Mouse (Mus musculus): Measurements from ENCODE around the gene Rtl8a. TPM values are rescaled to one million over a fixed set of nuclear protein-coding genes. Genes with fewer than 3 reads are reported as not detected.

Gene Rtl8a
- 33.9 TPM for polyA plus RNA-seq (2017; shearing (Covaris generic))

DNA sequence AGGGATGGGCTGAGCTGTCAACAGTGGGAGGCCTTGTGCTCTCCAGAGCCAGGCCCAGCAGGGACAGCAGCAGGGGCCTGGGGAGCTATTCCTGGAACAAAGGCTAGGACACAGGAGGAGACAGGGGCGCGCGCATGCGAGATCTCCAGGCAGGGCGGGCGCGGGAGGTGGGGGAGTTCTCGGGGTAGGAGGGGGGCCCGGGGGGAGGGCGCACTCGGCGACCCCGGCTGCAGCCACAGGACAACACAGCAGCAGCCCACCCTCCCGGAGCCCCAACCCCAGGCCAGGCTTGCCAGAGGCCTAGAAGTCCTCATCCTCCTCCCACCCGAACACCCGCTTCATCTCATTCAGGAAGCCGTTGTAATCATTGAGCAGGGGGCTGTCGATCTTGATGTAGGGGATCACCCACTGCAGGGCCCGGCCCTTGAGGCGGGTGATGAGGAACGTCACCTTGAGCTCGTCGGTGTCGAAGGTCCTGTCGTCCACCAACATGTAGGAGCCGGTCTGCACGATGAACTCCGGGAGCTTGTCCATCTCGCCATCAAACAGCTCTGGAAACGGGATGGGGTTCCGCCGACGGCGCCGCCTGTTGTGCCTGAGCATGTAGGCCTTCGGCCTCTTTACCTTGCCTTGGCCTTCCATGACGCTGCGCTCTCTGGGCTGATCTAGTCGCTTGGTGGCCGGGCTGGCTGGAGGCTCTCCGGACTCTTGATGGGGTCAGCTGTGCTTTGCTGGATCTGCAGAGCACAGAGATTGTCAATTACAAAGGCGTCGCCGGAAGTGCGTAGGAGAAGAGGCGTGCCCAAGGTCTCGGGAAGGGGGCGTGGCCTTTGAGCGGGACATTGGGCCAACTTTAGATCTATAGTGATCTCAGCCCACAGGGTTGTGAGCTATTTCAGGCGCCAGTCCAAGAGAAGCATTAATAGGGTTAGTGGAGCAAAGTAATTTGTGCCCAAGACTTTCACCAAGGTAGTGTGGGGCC lies at the start of gene Rtl8a:
Rtl8a (minus strand) TSS at position 703 of the 982 bp plus-strand sequence.

DNA sequence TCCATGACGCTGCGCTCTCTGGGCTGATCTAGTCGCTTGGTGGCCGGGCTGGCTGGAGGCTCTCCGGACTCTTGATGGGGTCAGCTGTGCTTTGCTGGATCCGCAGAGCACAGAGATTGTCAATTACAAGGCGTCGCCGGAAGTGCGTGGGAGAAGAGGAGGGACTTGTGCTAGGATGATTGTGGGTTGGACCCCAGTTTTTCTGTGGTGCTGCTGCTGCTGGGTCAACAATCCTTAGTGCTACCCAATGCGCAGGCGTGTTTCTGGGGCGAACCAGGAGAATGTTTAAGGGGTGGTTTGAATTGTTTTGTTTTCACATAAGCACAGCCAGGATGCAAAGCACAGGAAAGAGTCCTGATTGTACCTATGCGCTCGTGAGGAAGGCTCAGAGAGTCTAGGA lies 26.8 kb upstream of the Rtl8a start, which contains the start of gene Rtl8b:
Rtl8b (minus strand) TSS at position 115 of the 400 bp plus-strand sequence.

DNA sequence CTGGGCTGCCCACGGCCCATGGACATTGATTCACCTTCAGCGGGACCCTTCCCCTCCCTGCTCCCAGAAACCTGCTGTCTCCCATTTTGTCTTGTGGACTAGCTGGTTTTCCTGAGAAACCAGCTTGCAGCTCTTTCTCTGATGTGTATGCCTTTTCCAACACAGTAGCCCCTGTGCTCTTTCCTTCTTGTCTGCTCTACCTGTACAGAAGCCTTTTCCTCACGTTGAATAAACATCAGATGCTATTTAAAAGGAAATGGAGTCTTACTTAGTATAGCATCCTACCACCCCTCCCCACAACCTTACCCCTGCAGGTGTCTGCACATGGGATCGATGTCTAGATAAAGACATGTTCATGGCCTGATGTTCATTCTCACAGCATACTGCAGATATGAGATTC lies 34.6 kb downstream of the Rtl8a start, which contains the start of gene Gm14597:
Gm14597 (minus strand) TSS at position 101 of the 400 bp plus-strand sequence.

DNA sequence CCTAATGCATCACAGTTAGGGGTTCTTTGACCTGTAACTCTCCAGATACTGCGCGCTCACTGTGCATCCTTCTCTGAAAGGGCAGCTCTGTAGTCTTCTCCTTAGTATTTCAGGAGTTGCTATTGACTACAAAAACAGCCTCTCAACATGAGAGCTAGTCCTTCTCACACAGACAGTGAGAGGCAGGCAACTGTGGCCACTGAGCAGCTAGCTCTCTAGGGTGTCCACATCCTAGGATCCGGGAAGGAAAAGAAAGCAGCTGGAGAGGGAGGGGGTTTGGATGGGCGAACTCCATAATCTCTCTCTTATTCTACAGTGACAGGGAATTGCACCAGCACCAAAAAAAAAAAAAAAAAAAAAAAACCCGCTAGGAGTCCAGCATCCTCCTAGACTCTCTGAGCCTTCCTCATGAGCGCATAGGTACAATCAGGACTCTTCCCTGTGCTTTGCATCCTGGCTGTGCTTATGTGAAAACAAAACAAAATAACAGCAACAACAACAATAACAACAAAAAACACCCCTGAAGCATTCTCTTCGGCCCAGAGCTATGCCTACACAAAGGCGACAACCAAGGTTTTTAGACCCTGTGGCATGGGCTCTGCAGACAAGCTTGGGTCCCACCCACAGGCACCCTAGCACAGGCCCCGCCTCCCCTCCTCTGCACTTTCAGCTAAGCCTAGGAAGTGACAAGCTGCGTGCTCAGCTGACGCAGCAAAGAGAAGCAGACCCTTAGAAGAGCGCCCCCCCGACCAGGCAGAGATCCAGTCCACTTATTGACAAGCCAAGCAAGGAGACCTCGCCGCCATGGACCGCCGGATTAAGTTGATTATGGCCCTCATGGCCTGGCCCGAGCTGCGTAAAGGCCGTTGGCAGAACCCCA lies 36.0 kb downstream of the Rtl8a start, which contains the start of gene Rtl8c:
Rtl8c (plus strand) TSS at position 791 of the 880 bp plus-strand sequence.

Other genes starting within 250 kb of the Rtl8a start
- not detected for gene Etd, start 208.8 kb downstream of the Rtl8a start, polyA plus RNA-seq (2017; shearing (Covaris generic))
- 34.0 TPM for gene Rtl8c, start 35.6 kb downstream of the Rtl8a start, polyA plus RNA-seq (2017; shearing (Covaris generic))
- gene Gm14597, start 34.7 kb downstream of the Rtl8a start, polyA plus RNA-seq (2017; shearing (Covaris generic)), result not detected
- 31.9 TPM for gene Rtl8b, start 26.7 kb upstream of the Rtl8a start, polyA plus RNA-seq (2017; shearing (Covaris generic))
- not detected for gene 4930502E18Rik, start 81.1 kb upstream of the Rtl8a start, polyA plus RNA-seq (2017; shearing (Covaris generic))
- not detected for gene 1700013H16Rik, start 114.1 kb upstream of the Rtl8a start, polyA plus RNA-seq (2017; shearing (Covaris generic))
- not detected for gene Zfp36l3, start 132.7 kb upstream of the Rtl8a start, polyA plus RNA-seq (2017; shearing (Covaris generic))
- gene Xlr, start 154.0 kb upstream of the Rtl8a start, polyA plus RNA-seq (2017; shearing (Covaris generic)), result 7.4 TPM

Data from inflammation-experienced regulatory T-cells, adult 16 weeks (primary cell).